Mouse (Mus musculus) bone marrow macrophage, adult 2 months (primary cell): Measurements from ENCODE around the gene Aff3. TPM values are rescaled to one million over a fixed set of nuclear protein-coding genes. Genes with fewer than 3 reads are reported as not detected.

ENCODE experiments used
- H3K27ac ChIP-seq: 2 replicates; pipeline ENCODE4 v1.5.1; 2012; ENCODE audit warnings: low read depth, low read length; ENCODE audit not compliant: insufficient read depth
- H3K4me1 ChIP-seq: 2 replicates; pipeline ENCODE4 v1.6.1; 2012; ENCODE audit warnings: low read length; ENCODE audit not compliant: control insufficient read depth, insufficient read depth
- H3K4me3 ChIP-seq: 2 replicates; pipeline ENCODE4 v1.5.1; 2012; ENCODE audit warnings: mild to moderate bottlenecking, low read length, moderate library complexity; ENCODE audit not compliant: insufficient read depth
- CTCF ChIP-seq: IDR thresholded peaks from 2 replicates; pipeline ENCODE4 v1.5.1; 2012; ENCODE audit warnings: low read depth, mild to moderate bottlenecking, low read length, moderate library complexity
- POLR2A ChIP-seq: IDR thresholded peaks from 2 replicates; pipeline ENCODE4 v1.6.1; 2012; ENCODE audit warnings: mild to moderate bottlenecking, low read depth, low read length, borderline replicate concordance
- polyA plus RNA-seq: library from polyadenylated mRNA; stranded (reverse); fragments of >200 nt; gene quantifications from 2 replicates; pipeline ENCODE4 v1.2.4, GENCODE M21; 2012; ENCODE audit not compliant: missing spikeins, insufficient read depth, insufficient read length

The Aff3 gene
- polyA plus RNA-seq, 1 experiment = not detected

DNA sequence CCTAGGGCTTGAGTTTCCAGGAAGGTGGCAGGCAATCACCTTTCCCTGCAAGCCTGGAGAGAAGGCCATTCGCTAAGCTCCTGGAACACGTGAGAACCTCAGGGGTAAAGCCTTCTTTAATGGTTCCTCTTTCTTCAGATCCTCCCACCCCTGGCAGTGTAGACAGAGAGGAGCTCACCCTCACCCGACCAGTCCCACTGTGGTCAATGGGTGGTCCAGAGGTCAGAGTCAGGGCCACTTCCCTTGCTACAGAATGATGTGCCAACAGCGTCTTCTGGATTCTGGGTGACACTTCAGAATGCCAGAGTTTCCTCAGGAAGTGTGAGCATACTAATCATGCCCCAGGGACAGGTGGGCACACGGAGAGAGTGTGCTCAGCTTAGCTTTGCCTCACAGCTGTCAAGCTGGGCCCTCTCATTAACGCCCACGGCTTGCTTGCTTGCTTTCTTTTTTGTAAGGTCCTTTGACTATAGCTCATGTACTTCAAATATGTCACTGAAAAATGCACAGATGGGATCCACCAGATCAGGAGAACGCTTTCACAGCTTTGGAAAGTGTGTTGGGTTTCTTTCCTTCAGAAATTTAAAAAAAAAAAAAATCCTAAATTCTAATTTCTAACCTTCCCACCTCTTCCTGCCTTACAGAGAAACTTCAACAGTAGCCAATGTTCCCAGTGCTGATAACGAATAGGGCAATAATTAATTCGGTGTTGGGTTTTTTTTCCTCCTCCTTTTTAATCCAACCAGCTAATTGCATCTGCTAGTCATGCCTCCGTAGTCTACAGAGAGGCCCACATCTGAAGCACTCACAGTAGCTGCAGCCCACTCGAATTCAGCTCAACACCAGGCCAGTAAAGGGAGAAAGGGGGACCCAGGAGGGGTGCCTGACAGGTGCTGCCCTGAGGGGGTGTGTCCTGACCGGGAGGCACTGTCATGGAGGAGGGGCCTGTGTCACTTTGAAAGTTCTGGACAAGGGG is 235.8 kb downstream of the Aff3 start:
- H3K4me1 ChIP-seq = no peaks in the 10 kb centered on the region
- no peak overlapping the region for H3K27ac ChIP-seq
- no peak for TF ChIP-seq CTCF
- no peak for TF ChIP-seq POLR2A
- H3K4me3 ChIP-seq = no peak overlapping the region

DNA sequence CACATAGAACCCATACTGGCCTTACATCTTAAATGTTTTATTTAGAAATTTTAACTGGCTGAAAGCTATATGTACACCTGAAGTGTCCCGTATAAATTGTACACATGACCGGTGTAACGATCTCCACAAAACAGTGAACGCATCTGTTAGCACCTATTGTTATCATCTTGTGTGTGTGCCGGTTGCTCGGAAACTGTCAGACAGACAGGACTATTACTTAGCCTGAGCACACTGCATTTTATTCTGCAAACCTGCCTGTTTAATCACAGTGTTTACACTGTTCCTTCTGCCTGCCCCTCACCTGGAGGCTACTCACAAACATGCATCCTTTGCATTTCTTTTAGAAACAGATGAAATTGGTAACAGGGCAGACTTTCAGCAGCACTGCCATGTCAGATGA is 241.8 kb downstream of the Aff3 start:
- no peaks in the 10 kb centered on the region for H3K4me1 ChIP-seq
- TF ChIP-seq POLR2A (no peak), CTCF (no peak)
- H3K27ac ChIP-seq = no peak overlapping the region
- H3K4me3 ChIP-seq = no peak overlapping the region

DNA sequence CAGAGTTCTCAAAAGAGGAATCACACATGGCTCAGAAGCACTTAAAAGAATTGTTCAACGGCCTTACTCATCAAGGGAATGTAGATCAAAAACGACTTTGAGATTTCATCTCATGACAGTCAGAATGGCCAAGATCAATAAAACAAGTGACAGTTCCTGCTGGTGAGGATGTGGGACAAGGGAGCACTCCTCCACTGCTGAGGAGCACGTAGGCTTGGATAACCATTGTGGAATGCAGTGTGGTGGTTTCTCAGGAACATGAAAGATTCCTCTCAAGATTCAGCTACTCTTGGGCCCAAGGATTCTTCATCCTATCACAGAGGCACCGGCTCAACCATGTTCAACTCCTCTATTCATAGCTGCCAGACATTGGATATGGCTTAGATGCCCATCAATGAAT is 245.4 kb downstream of the Aff3 start:
- no peak overlapping the region for H3K27ac ChIP-seq
- H3K4me3 ChIP-seq = no peak overlapping the region
- TF ChIP-seq CTCF = no peak
- no peak for TF ChIP-seq POLR2A
- no peaks in the 10 kb centered on the region for H3K4me1 ChIP-seq

DNA sequence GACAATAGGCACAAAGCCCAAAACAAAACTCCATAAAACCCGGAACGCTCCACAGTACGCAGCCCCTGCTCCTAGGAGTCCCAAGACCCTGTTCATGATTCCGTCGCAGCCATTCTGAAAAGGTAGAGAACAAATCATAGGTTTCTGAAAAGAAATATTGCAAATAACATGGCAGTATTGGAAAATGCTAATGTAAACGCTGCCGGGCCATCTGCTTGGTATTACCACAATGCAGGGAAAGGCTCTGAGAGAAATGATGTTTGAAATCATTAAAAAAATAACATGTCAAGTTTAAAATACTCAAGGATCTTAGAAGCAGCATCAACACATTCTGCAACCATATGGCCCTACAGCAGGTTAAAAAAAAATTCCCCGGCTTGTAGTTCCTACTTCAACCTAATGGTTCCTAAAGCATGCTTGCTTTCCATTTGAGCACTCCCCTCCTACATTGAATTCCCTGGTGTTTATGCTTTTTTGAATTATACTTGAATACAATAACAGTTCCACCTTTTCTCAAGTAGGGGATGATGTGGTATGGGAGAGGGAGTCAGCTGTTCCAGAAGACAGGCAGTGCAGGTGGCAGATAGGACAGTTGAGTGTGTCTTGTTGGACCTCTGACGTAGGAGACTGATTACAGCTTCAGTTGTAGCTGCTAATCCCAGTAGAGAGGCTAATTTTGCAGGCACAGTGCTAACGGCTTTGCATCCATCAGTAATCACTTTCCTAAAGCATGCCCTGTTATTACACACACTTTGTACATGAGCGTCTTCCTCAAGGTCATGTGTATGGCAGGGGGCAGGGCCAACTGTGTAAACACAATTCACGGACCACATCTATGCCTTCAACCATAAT is 246.3 kb downstream of the Aff3 start:
- no peak for TF ChIP-seq POLR2A
- no peak for TF ChIP-seq CTCF

DNA sequence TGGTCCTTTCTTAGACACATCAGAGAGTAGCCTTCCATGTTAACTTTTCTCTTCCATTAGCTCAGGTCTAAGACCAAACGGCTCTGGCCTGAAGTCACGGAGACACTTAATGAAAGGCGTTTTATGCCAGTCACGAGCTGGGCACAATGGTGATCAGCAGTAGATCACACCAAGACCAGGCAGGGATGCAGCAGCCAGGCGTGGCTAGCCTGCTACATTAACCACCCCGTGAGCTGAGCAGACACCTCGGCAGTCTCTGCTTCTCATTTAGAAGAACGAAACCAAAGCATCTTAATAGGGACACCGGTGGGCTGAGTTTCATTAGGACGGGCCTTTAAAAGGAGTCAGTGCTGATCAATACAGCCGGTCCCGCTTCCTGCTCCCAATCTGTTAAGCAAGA is 247.6 kb downstream of the Aff3 start:
- H3K4me1 ChIP-seq = no peaks in the 10 kb centered on the region
- no peak overlapping the region for H3K4me3 ChIP-seq
- no peak overlapping the region for H3K27ac ChIP-seq
- TF ChIP-seq CTCF (no peak), POLR2A (no peak)

More for the DNA sequence above, 246.3 kb downstream of the Aff3 start:
- Histone ChIP-seq H3K4me3 (no peak overlapping the region), H3K27ac (no peak overlapping the region), H3K4me1 (no peaks in the 10 kb centered on the region)

DNA sequence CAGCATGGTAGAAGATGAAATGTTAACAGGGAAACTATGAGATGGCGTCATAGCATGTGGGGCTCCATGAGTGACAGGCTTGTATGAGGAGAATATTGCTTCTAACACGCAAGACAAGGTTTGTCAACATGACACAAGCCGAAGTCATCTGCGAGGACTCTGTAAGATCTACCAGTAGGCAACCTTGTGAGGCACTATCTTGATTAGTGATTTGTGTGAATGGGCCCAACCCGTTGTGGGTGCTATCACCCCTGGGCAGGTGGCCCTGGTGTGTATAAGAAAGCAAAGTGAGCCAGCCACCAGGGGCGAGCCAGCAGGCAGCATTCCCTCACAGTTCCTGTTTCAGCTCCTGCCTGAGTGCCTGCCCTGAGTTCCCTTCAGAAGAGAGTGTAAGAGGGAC is 249.2 kb downstream of the Aff3 start:
- H3K4me1 ChIP-seq = no peaks in the 10 kb centered on the region
- H3K4me3 ChIP-seq = no peak overlapping the region
- TF ChIP-seq POLR2A (no peak), CTCF (no peak)
- H3K27ac ChIP-seq = no peak overlapping the region

DNA sequence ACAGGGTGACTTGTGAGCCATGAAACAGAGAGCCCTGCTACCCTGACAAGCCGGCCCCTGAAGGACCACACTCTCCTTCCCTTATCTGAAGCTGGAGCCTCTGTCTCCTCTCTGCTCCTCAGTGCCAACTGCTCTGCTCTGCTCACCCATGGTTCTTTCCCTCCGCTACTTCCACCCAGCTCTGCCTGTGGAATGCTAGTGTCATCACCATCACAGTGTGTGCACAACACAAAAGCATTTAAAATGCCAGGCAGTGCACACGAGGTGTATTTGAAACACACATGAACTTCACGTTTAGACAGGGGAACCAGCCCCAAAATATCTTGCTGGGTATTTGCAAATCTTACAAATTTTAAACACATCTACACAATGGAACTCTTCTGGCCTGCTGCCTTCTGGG is 253.6 kb downstream of the Aff3 start:
- no peak overlapping the region for H3K27ac ChIP-seq
- TF ChIP-seq POLR2A (no peak), CTCF (no peak)
- H3K4me1 ChIP-seq = no peaks in the 10 kb centered on the region
- no peak overlapping the region for H3K4me3 ChIP-seq

DNA sequence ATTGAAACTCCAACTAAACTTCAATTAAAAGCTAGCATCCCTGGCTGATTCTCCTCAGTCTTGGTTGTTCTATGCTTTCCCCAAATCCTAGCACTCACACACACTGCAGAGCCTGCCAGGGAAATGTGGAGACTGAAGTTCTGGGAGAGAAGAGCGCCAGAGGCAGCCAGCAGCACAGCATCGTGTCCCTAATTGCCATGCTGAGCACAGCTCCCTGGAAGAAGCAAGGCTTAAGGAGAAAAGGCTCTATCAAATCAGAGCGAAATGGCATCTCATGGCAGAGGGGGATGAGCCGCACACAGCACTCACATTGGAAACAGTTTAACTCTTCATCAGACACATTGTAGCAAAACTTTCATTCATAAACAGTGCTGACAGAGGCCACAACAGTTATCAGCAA is 254.3 kb downstream of the Aff3 start:
- Histone ChIP-seq H3K27ac (no peak overlapping the region), H3K4me3 (no peak overlapping the region), H3K4me1 (no peaks in the 10 kb centered on the region)
- no peak for TF ChIP-seq CTCF
- TF ChIP-seq POLR2A = no peak

GRCm38 (mm10) chr1:38408241-38408640 is 256.5 kb downstream of the Aff3 start:
- TF ChIP-seq POLR2A (no peak), CTCF (no peak)
- no peak overlapping the region for H3K27ac ChIP-seq
- no peaks in the 10 kb centered on the region for H3K4me1 ChIP-seq

GRCm38 (mm10) chr1:38403781-38404180 is 261.0 kb downstream of the Aff3 start:
- Histone ChIP-seq H3K4me3 (no peak overlapping the region), H3K4me1 (no peaks in the 10 kb centered on the region)
- TF ChIP-seq CTCF (no peak), POLR2A (no peak)

More at GRCm38 (mm10) chr1:38408241-38408640, 256.5 kb downstream of the Aff3 start:
- H3K4me3 ChIP-seq = no peak overlapping the region

More at GRCm38 (mm10) chr1:38403781-38404180, 261.0 kb downstream of the Aff3 start:
- no peak overlapping the region for H3K27ac ChIP-seq
